Mouse (Mus musculus) liver, embryonic 14.5 days (tissue): Measurements from ENCODE around the gene Gm37240.

Source experiments
- CTCF ChIP-seq: IDR thresholded peaks from 2 replicates; pipeline ENCODE4 v1.5.1; 2016; ENCODE audit warnings: antibody characterized with exemption, low read depth, control low read depth
- EP300 ChIP-seq: IDR thresholded peaks from 2 replicates; pipeline ENCODE4 v1.6.1; 2016; ENCODE audit warnings: antibody characterized with exemption, low read depth

DNA sequence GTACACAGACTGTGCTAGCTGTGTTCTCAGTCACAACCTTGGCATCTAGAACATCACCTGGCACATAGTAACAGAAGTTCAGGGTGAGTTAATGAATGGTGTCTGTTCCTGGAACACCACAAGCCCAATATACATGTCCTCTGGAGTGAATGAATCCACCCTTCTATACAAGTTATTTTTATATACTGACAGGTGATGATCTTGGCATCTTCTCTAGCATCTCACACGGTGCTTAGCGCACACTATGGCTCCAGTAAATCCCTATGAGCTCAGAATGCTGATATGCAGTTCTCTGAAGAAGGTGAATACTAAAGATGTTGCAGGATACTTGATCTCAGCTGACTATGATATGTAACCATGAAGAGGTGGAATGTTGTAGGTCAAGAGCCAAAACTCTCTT, 24.4 kb downstream of the Gm37240 start:
- TF ChIP-seq CTCF (no peak), EP300 (no peak)
